Mouse (Mus musculus) small intestine, adult 2 months (tissue): ENCODE results near the gene Gm20708. TPM values are rescaled to one million over a fixed set of nuclear protein-coding genes. Genes with fewer than 3 reads are reported as not detected.
A peak's percentile ranks its signal among the peaks of the same experiment; 100 is the strongest.

ENCODE experiments used
- H3K27ac ChIP-seq: fragments of 200-500 bp; 2 replicates; pipeline ENCODE4 v1.5.1; 2012; ENCODE audit warnings: low read depth, low read length, control low read depth, inconsistent platforms; ENCODE audit not compliant: insufficient read depth
- H3K27me3 ChIP-seq: fragments of 200-500 bp; 2 replicates; pipeline ENCODE4 v1.6.1; 2012; ENCODE audit warnings: mild to moderate bottlenecking, moderate library complexity, low read length, inconsistent platforms; ENCODE audit not compliant: control insufficient read depth, insufficient read depth
- H3K36me3 ChIP-seq: fragments of 200-500 bp; 2 replicates; pipeline ENCODE4 v1.6.1; 2012; ENCODE audit warnings: mild to moderate bottlenecking, low read length, control low read depth, inconsistent platforms; ENCODE audit not compliant: control insufficient read depth, insufficient read depth
- H3K4me1 ChIP-seq: fragments of 200-500 bp; 2 replicates; pipeline ENCODE4 v1.6.1; 2012; ENCODE audit warnings: low read length, inconsistent platforms, mixed read lengths; ENCODE audit not compliant: control insufficient read depth, insufficient read depth, insufficient read length
- H3K4me3 ChIP-seq: fragments of 200-500 bp; 2 replicates; pipeline ENCODE4 v1.5.1; 2012; ENCODE audit warnings: low read depth, mild to moderate bottlenecking, control low read depth, inconsistent platforms, low read length, moderate library complexity
- CTCF ChIP-seq: fragments of 200-500 bp; IDR thresholded peaks from 2 replicates; pipeline ENCODE4 v1.5.1; 2012; ENCODE audit warnings: low read depth, mild to moderate bottlenecking, control low read depth, inconsistent platforms, low read length, moderate library complexity, mixed read lengths; ENCODE audit not compliant: insufficient replicate concordance, insufficient read length; ENCODE audit errors: extremely low read depth
- POLR2A ChIP-seq: fragments of 200-500 bp; IDR thresholded peaks from 2 replicates; pipeline ENCODE4 v1.6.1; 2012; ENCODE audit warnings: low read depth, mild to moderate bottlenecking, control low read depth, inconsistent platforms, low read length, moderate library complexity
- WGBS: fragments of 180-500 bp; shearing (Covaris S2); methylation state at CpG from one replicate; pipeline ENCODE4 v1.1.7; 2018; 5-methylcytosine and 5-hydroxymethylcytosine counted together
- polyA plus RNA-seq: library from polyadenylated mRNA; depleted of rRNA; stranded (reverse); fragments of >200 nt; gene quantifications from 2 replicates; pipeline ENCODE4 v1.2.3, GENCODE M21; 2012; rRNA removed

Gene Gm20708
- polyA plus RNA-seq: 0.06 TPM in 1 of 2 replicates, not detected in the other

DNA sequence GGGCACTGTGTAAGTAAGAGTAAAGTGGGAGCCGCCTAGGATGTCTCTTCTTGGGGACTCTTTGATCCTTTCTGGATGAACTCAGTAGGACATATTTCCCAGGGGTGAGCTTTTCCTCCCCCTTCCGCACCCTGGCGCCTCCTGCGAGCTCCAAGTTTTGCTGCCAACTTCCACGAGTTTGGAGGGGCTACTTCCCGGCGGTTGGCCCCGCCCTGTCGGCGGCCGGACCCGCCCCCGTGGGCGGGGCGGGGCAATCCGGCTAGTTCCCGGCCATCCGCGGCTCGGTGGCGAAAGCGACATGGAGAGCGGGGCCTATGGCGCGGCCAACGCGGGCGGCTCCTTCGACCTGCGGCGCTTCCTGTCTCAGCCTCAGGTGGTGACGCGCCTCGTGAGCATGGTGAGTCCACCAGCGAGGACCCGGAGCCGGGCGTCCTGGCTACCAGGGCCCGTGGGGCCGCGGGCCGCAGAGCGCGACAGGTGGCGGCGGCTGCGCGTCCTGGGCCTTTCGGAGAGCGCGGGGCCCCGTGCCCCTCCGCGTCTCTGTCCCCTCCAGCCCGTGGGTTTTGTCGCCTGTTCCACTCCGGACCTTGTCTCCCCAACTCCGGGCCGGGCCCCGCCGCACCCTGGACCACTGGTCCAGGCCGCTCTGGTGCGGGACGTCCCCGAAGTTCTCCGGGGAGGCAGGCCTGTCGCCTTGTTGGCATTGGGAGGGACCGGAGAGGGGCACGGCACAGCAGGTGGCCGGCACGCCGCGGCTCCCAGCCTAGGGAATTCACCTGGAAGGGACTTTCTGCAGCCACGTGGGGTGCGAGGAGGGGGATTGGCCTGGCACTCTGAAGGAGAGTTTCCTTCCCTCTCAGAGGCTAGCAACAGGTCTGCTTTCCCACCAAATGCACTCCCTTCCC is at the start of gene Gm20708, which contains the start of gene Syngr2:
Gm20708 (plus strand) TSS at position 262 of the 905 bp plus-strand sequence.
Syngr2 (plus strand) TSS at position 262 of the 905 bp plus-strand sequence.
- Histone ChIP-seq H3K4me1 (peaks cover 19% of the 10 kb centered on the region), H3K27me3 (no peaks in the 10 kb centered on the region), H3K36me3 (peaks cover 17% of the 10 kb centered on the region), H3K27ac (peak within 1 kb of the TSS; percentile 88), H3K4me3 (peak within 1 kb of the TSS; percentile 92)
- WGBS: under 1% methylated on average over 75 of the region's 75 CpGs
- TF ChIP-seq CTCF: no peak
- peak; percentile 61; the same call in 1 of the 2 replicates for TF ChIP-seq POLR2A

DNA sequence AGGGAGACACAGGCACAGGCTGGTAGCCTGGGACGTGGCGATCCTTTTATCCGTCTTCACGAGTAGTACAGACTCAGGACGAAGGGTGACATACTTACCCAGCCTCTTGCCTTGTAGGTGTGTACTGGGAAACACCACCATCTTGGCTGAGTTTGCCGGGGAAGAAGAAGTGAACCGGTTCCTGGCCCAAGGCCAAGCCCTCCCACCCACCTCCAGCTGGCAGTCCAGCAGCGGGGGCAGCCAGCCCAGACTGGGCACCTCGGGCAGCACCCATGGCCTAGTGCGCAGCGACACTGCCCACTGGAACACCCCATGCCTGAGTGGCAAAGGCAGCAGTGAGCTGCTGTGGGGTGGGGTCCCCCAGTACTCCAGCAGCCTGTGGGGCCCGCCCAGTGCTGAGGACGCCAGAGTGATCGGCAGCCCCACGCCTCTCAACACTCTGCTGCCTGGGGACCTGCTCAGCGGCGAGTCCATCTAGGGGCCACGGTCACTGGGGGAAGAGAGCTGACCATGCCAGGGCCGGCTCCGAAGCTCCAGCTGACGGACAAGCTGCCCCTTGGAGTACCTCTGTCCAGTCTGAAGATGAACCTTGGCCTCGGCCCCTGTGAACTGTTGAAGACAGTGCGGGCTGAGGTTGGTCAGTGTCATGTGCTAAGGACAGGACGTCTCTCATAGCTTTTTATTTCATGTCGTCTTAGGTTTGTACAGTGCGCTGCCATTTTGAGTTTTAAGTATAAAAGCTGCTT is 48.9 kb upstream of the Gm20708 start:
- no peak overlapping the region for H3K27ac ChIP-seq

DNA sequence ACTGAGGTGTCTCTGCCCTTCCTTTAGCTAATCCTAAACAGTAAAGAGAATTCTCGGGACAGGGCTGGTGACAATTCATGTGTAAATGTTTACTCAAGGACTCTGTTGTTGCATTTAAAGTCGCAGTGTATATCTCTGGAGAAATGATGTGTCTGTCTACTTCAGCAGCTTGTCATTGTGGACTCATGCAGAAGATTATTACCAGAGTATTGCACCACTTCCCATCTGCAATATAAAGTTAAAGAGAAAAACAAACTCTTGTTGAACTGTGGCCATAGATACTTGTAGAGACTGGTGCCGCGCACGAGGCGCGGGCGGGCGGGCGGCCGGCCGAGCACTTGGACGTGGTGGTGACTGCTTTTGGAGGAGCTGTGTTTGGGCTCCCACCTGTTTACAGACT is 47.7 kb upstream of the Gm20708 start:
- H3K27me3 ChIP-seq: no peaks in the 10 kb centered on the region
- peaks cover 65% of the 10 kb centered on the region for H3K36me3 ChIP-seq
- H3K27ac ChIP-seq: no peak overlapping the region
- TF ChIP-seq CTCF (no peak), POLR2A (no peak)
- no peaks in the 10 kb centered on the region for H3K4me1 ChIP-seq
- no peak overlapping the region for H3K4me3 ChIP-seq
- 83% methylated on average over 13 of the region's 13 CpGs for WGBS

More for the DNA sequence above, 48.9 kb upstream of the Gm20708 start:
- H3K4me3 ChIP-seq: no peak overlapping the region
- TF ChIP-seq CTCF (no peak), POLR2A (no peak)
- peaks cover 61% of the 10 kb centered on the region for H3K36me3 ChIP-seq
- H3K4me1 ChIP-seq: no peaks in the 10 kb centered on the region
- 91% methylated on average over 26 of the region's 26 CpGs for WGBS
- no peaks in the 10 kb centered on the region for H3K27me3 ChIP-seq

DNA sequence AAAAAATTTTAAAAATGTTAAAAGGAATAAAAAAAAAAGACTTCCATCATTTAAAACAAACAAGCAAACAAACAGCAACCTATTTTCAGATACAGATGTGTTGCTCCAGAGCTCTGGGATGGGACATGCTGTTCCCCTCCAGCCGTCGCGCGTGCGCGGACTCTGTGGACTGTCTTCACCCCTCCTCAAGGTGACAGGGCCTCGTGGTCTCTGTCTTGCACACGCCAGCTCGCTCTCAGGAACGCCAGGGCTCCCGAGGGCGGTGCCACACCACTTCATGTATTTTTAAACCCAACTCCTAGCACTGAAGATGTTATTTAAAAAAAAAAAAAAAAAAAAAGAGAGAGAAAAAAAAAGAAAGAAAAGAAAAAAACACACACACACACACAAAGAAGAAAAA is 47.2 kb upstream of the Gm20708 start:
- TF ChIP-seq CTCF: no peak
- TF ChIP-seq POLR2A: no peak
- 84% methylated on average over 12 of the region's 12 CpGs for WGBS
- H3K36me3 ChIP-seq: peaks cover 65% of the 10 kb centered on the region
- no peaks in the 10 kb centered on the region for H3K27me3 ChIP-seq
- H3K27ac ChIP-seq: no peak overlapping the region
- H3K4me1 ChIP-seq: no peaks in the 10 kb centered on the region
- no peak overlapping the region for H3K4me3 ChIP-seq

DNA sequence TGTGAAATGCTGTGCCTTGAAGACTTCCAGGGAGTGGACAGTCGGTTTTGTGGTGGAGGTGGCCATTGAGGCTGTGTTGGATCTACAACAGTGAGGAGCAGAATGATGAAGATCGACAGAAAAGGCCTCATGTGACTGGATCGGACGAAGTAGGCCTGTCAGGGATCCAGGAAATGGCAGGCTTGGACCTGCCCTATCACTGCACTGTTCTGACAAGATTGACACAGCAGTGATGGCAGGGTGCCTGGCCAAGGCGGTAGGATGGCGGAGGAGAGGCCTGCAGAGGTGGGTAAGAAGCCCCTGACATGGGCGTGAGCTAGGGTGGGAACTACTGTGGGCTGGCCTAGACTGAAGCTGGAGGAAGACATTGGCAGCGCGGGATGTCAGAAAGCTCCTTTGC is 45.1 kb upstream of the Gm20708 start:
- 91% methylated on average over 9 of the region's 9 CpGs for WGBS
- Histone ChIP-seq H3K4me1 (peaks cover 7% of the 10 kb centered on the region), H3K27ac (no peak overlapping the region), H3K4me3 (no peak overlapping the region), H3K36me3 (peaks cover 53% of the 10 kb centered on the region), H3K27me3 (no peaks in the 10 kb centered on the region)
- TF ChIP-seq POLR2A: no peak
- no peak for TF ChIP-seq CTCF

DNA sequence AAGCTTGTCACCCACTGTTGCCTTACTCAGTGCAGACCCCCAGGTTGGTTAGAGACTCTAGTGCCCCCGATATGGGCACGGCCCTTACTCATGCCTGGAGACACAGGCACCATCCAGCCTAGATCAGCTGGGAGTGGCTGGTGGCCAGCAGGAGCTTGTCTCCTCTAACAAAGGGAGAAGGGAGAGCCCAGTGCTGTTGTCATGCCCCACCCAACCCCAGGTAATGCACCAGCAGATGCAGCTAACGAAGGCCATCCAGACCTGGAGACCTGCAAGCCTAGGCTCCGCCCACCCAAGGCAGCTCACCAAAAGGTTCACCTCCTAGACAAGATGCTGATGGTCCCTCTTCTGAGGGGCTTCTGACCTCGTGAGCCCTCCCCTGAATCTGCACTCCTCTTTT is 44.1 kb upstream of the Gm20708 start:
- Histone ChIP-seq H3K4me1 (peaks cover 11% of the 10 kb centered on the region), H3K36me3 (peaks cover 47% of the 10 kb centered on the region), H3K4me3 (no peak overlapping the region), H3K27ac (no peak overlapping the region), H3K27me3 (no peaks in the 10 kb centered on the region)
- WGBS: 89% methylated on average over 5 of the region's 5 CpGs
- no peak for TF ChIP-seq POLR2A
- TF ChIP-seq CTCF: no peak

DNA sequence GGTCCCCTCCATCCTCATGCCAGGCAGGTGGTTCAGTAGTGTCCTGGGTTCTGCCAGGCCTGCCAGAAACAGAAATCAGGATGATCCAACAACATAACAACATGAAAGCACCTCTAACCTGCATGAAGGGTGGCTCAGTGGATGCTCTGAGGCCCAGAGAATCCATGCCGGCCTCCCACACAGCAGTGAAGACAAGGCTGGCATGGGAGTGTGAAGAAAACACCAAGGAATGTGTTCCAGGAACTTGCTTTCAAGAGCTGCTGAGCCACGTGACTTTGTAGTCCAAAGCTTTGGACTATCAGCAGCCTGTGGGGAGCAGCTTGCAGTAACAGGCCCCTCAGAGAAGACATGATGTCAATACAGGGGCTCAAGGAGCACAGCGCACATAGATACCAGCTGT is 43.2 kb upstream of the Gm20708 start:
- no peak overlapping the region for H3K27ac ChIP-seq
- no peaks in the 10 kb centered on the region for H3K27me3 ChIP-seq
- 87% methylated on average over 3 of the region's 3 CpGs for WGBS
- no peak for TF ChIP-seq CTCF
- no peak for TF ChIP-seq POLR2A
- peaks cover 11% of the 10 kb centered on the region for H3K4me1 ChIP-seq
- peaks cover 45% of the 10 kb centered on the region for H3K36me3 ChIP-seq
- H3K4me3 ChIP-seq: no peak overlapping the region
